Mouse (Mus musculus) neural tube, embryonic 13.5 days (tissue): ENCODE results near the gene Galc. TPM values are rescaled to one million over a fixed set of nuclear protein-coding genes. Genes with fewer than 3 reads are reported as not detected.

Source experiments
- ATAC-seq: fragments of 200-750 bp; cut with Nextera tagmentation; 2 replicates; pipeline ENCODE4 v1.8.0; 2017; ENCODE audit warnings: low read depth, mild to moderate bottlenecking, moderate TSS enrichment, moderate library complexity
- H3K27ac ChIP-seq: fragments of 300-500 bp; sonication (generic); replicated peaks from 2 replicates; pipeline ENCODE4 v1.5.1; 2015; ENCODE audit warnings: moderate library complexity, mild to moderate bottlenecking, inconsistent platforms
- H3K27me3 ChIP-seq: fragments of 300-500 bp; sonication (generic); 2 replicates; pipeline ENCODE4 v1.6.1; 2015; ENCODE audit warnings: mild to moderate bottlenecking, inconsistent platforms
- H3K36me3 ChIP-seq: fragments of 300-500 bp; sonication (generic); 2 replicates; pipeline ENCODE4 v1.6.1; 2015; ENCODE audit warnings: mild to moderate bottlenecking, inconsistent platforms
- H3K4me1 ChIP-seq: fragments of 300-500 bp; sonication (generic); replicated peaks from 2 replicates; pipeline ENCODE4 v1.6.1; 2015; ENCODE audit warnings: inconsistent platforms
- H3K4me2 ChIP-seq: fragments of 300-500 bp; sonication (generic); 2 replicates; pipeline ENCODE4 v1.6.1; 2015; ENCODE audit warnings: inconsistent platforms, mild to moderate bottlenecking, moderate library complexity
- H3K4me3 ChIP-seq: fragments of 300-500 bp; sonication (generic); 2 replicates; pipeline ENCODE4 v1.5.1; 2015; ENCODE audit warnings: mild to moderate bottlenecking, inconsistent platforms
- H3K9ac ChIP-seq: fragments of 300-500 bp; sonication (generic); 2 replicates; pipeline ENCODE4 v1.6.1; 2015; ENCODE audit warnings: moderate library complexity, mild to moderate bottlenecking, inconsistent platforms
- H3K9me3 ChIP-seq: fragments of 300-500 bp; sonication (generic); 2 replicates; pipeline ENCODE4 v1.6.1; 2016; ENCODE audit warnings: inconsistent platforms
- WGBS: fragments of 180-500 bp; shearing (Covaris S2); methylation state at CpG from one replicate; pipeline ENCODE4 v1.1.7; 2015; 5-methylcytosine and 5-hydroxymethylcytosine counted together
- polyA plus RNA-seq: library from polyadenylated mRNA; unstranded; fragments of >200 nt; fragmentation: Nextera tagmentation; extraction: Ambion mirVana; gene quantifications from 2 replicates; pipeline ENCODE4 v1.2.1, GENCODE M21; 2015

Galc gene
- polyA plus RNA-seq, 1 experiment from 2014 or later = 10.9 TPM

- ATAC-seq = no peak
- Histone ChIP-seq H3K9me3 (no peaks in the 10 kb centered on the region), H3K36me3 (no peaks in the 10 kb centered on the region), H3K9ac (no peak overlapping the region), H3K27me3 (no peaks in the 10 kb centered on the region), H3K4me1 (0 out of 2 replicates have a peak, but pooled peaks cover 7% of the 10 kb centered on the region), H3K4me3 (no peak overlapping the region), H3K4me2 (no peak overlapping the region), H3K27ac (no peak overlapping the region)
- WGBS = 70% methylated on average over 3 of the region's 3 CpGs
Measured at GRCm38 (mm10) chr12:98161901-98162300, 97.4 kb downstream of the Galc start.

GRCm38 (mm10) chr12:98160867-98161266, 98.4 kb downstream of the Galc start:
- Histone ChIP-seq H3K9me3 (no peaks in the 10 kb centered on the region), H3K36me3 (no peaks in the 10 kb centered on the region), H3K9ac (no peak overlapping the region), H3K4me3 (no peak overlapping the region), H3K27me3 (no peaks in the 10 kb centered on the region), H3K4me1 (0 out of 2 replicates have a peak, but pooled peaks cover 7% of the 10 kb centered on the region), H3K27ac (0 out of 2 replicates have a peak overlapping the region, but pooled peaks have one; percentile 18), H3K4me2 (no peak overlapping the region)
- WGBS = 62% methylated on average over 6 of the region's 6 CpGs
- no peak for ATAC-seq

Other genes starting within 250 kb of the Galc start
- 0.42 and 0.51 TPM in 2 replicates for gene Gpr65, start 9.2 kb upstream of the Galc start, polyA plus RNA-seq